Mouse (Mus musculus) bone marrow, adult 2 months (tissue): ENCODE measurements at regions not wholly inside any gene's neighbourhood (a gene's known extent, or its start where the extent isn't known, plus 50 kb on each side); places are given as distances from the start of the nearest gene placed in this dataset.

Source experiments
- H3K27ac ChIP-seq: fragments of 200-500 bp; 2 replicates; pipeline ENCODE4 v1.5.1; 2012; ENCODE audit warnings: low read depth, mild to moderate bottlenecking, control low read depth, inconsistent platforms, low read length; ENCODE audit not compliant: control insufficient read depth, poor library complexity, insufficient read depth
- H3K4me1 ChIP-seq: fragments of 200-500 bp; 2 replicates; pipeline ENCODE4 v1.6.1; 2011; ENCODE audit warnings: low read length; ENCODE audit not compliant: control insufficient read depth, insufficient read depth
- H3K4me3 ChIP-seq: fragments of 200-500 bp; replicated peaks from 2 replicates; pipeline ENCODE3; 2011; ENCODE audit warnings: mild to moderate bottlenecking, low read depth, low read length, control low read depth; ENCODE audit not compliant: control insufficient read depth
- CTCF ChIP-seq: fragments of 200-500 bp; IDR thresholded peaks from 2 replicates; pipeline ENCODE4 v1.5.1; 2011; ENCODE audit warnings: low read length, control low read depth; ENCODE audit not compliant: control insufficient read depth, insufficient read depth
- POLR2A ChIP-seq: fragments of 200-500 bp; IDR thresholded peaks from 2 replicates; pipeline ENCODE4 v1.6.1; 2011; ENCODE audit warnings: low read depth, mild to moderate bottlenecking, control low read depth, low read length, borderline replicate concordance; ENCODE audit not compliant: control insufficient read depth
- WGBS: fragments of 180-500 bp; shearing (Covaris S2); methylation state at CpG from one replicate; pipeline ENCODE4 v1.1.7; 2018; 5-methylcytosine and 5-hydroxymethylcytosine counted together

DNA sequence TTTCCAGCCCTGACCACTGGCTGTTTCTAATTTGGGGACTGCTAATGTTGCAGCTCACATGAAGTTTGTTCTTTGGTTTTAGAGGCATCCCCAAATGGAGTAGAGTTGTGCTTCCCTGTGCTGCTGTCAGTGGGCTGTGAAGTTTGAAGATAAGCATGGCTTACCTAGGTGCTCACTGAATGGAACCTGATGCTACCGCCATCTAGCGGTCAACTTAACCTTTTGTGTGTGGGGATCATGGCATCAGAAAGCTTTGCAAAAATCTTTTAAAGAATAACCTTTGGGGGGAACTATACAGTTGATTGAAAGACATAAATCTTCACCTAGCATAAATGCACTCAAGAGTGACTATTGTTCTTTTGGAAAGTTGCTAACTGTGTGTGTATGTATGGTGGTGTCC is 382.8 kb upstream of the Trpc7 start:
- TF ChIP-seq POLR2A (no peak), CTCF (no peak; the same call in 1 of the 2 replicates)
- no peaks in the 10 kb centered on the region for H3K4me1 ChIP-seq
- WGBS: 11% methylated on average over 2 of the region's 2 CpGs

DNA sequence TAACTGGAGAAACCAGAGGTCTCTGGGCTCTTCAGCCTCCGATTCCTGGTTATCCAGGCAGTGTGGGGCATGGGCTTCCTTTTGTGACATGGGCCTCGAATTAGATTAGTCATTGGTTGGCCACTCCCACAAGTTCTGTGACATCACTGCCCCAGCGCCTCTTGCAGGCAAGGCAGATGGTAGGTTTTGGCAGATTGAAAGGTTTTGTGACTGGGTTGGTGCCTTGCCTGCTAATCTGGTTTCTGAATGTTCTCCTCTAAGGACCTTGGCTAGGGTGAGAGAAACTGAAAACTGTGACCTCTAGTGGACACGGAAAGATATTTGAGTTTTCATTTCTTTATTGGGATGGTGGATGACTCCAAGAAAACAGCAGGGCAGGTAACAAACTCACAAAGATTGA is 381.3 kb upstream of the Trpc7 start:
- H3K4me1 ChIP-seq: no peaks in the 10 kb centered on the region
- H3K27ac ChIP-seq: no peak overlapping the region
- TF ChIP-seq POLR2A (no peak), CTCF (no peak)
- no peak overlapping the region for H3K4me3 ChIP-seq
- 36% methylated on average over 4 of the region's 4 CpGs for WGBS

More for the DNA sequence above, 382.8 kb upstream of the Trpc7 start:
- Histone ChIP-seq H3K27ac (no peak overlapping the region), H3K4me3 (no peak overlapping the region)

DNA sequence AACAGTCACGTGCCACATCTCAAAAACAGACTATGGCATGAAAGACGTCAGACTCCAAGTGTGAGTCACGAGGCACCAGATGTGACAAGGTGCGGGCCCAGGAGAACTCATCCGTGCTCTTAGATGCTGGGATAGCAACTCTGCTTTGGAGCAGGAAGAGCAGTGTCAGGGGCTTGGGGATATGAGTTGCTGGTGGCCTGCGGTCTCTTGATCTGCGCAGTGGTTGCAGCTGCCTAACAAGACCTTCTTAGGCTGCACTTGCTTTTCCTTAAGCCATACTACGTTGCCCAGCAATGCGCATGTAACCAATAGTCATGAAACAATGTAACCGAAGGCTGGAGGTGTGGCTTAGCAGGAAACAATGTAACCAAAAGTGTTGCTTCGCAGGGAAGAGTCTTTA is 380.1 kb upstream of the Trpc7 start:
- TF ChIP-seq CTCF (no peak), POLR2A (no peak)
- Histone ChIP-seq H3K4me1 (no peaks in the 10 kb centered on the region), H3K27ac (no peak overlapping the region), H3K4me3 (no peak overlapping the region)
- WGBS: 71% methylated on average over 11 of the region's 11 CpGs

DNA sequence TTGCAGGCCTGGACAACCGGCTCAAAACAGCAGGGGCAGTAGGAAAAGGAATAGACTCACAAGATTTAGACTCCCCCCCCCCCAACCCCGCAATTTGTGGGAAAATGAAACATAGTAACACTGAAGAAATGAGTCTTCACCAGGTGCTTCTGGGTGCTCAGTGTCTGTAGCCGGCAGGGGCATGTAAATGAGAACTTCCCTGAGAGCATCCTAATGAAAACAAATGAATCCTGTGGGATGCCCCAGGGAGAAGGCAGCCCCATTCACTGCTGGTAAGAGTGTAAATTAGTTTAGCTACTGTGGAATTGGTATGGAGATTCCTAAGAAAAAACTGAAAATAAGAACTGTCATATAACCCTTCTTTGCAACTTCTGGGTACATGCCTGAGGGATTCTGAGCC is 377.8 kb upstream of the Trpc7 start:
- 49% methylated on average over 3 of the region's 3 CpGs for WGBS
- no peak overlapping the region for H3K27ac ChIP-seq
- no peaks in the 10 kb centered on the region for H3K4me1 ChIP-seq
- no peak overlapping the region for H3K4me3 ChIP-seq
- no peak for TF ChIP-seq POLR2A
- TF ChIP-seq CTCF: no peak

DNA sequence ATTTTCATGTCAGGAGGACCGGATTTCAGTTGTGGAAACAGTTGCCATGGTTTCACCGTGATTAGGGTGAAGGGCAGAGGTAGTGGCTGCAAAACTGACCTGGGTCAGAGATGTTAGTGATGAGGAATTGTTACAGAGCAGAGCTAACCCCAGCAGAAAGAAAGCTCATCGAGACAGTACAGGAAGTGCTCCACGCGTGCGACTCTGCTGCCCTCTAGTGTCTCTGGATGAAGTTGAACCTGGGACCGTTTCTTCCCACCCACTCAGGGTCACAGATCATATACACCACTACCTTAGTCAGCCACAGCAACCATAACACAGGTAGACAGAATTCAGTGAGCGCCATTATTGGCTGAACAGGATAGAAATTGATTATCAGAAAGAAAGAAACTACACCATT is 373.8 kb upstream of the Trpc7 start:
- Histone ChIP-seq H3K4me3 (no peak overlapping the region), H3K4me1 (no peaks in the 10 kb centered on the region), H3K27ac (no peak overlapping the region)
- WGBS: 11% methylated on average over 8 of the region's 8 CpGs
- TF ChIP-seq CTCF: peak; percentile 64
- TF ChIP-seq POLR2A: no peak

DNA sequence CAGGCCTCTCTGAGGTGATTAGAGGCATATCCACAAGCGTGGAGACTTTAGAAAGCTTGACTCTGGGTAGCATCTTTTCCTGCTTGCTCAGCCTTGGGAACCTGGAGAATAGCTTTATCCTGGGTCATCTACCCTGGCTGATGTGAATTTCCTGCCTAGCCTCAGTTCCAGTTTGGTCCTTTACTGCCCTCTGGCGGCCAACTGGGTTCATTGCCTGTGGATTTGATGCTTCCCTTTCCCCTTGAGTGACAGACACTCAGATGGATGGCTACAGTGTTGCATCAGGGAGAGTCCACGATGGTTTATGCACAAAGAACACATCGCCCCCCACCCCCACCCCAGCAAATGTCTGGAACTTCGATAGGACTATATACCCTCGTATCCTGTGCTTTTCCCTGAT is 364.1 kb upstream of the Trpc7 start:
- 8% methylated on average over 6 of the region's 6 CpGs for WGBS
- no peak overlapping the region for H3K27ac ChIP-seq
- TF ChIP-seq POLR2A (no peak), CTCF (peak; percentile 64)
- H3K4me1 ChIP-seq: no peaks in the 10 kb centered on the region
- no peak overlapping the region for H3K4me3 ChIP-seq

DNA sequence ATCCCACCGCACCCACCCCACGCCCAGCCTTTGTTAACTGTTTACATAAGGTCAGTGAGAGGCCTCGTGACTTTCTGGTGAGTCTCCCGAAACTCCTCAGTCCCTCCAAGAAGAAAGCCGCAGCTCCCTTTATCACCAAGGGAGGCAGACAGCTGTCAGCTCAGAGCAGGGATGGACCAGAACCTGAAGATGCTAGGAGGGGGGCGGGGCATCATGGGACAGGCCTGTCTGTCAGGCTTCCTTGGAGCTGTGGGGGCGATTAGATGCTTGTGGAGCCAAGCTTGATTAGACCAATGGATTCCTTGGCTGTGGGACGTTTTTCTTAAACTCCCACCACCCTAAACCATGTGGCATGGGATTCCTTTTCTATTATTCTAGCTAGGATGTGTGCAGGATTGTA is 363.7 kb upstream of the Trpc7 start:
- 75% methylated on average over 8 of the region's 8 CpGs for WGBS
- TF ChIP-seq CTCF (no peak), POLR2A (no peak)

DNA sequence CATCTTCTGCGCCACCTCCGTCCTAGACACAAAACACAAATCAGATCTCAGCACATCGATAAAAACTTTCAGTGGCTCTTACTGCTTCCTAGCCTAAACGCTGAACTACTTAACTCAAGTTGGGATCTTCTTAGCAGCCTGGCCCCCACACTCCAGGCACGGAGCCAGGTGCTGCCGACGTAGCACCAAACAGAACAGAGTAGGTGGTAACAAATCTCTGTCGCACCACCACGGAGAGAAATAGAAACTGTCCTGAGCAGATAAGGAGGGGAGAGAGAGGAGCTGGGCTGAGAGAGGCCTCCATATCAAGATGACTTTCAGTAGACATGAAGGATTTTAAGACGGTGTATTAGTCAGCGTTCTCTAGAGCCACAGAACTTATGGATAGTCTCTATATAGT is 360.1 kb upstream of the Trpc7 start:
- Histone ChIP-seq H3K4me3 (no peak overlapping the region), H3K27ac (no peak overlapping the region), H3K4me1 (no peaks in the 10 kb centered on the region)
- TF ChIP-seq CTCF (no peak), POLR2A (no peak)
- whole genome bisulfite sequencing: 89% methylated on average over 11 of the region's 11 CpGs

More for the DNA sequence above, 363.7 kb upstream of the Trpc7 start:
- Histone ChIP-seq H3K4me1 (no peaks in the 10 kb centered on the region), H3K4me3 (no peak overlapping the region), H3K27ac (no peak overlapping the region)

DNA sequence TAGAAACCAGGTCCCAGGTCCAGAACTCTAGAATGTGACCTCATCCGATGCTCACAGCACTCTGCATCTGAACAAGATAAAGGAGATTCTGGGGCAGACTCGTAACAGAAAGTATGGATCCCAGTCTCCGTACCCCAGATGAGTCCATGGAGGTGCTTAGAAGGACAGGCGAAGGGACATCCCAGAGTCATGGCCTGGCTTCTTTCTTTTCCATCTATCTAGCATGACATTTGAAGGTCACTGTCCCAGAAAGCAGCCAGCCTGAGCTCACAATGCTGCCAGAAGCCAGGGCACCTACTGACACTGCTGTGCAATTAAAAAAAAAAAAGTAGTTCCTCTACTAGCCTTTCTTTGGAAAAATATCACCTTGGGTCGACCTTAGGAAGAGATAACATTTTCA is 354.1 kb upstream of the Trpc7 start:
- TF ChIP-seq POLR2A: no peak
- TF ChIP-seq CTCF: no peak
- H3K4me3 ChIP-seq: no peak overlapping the region
- 69% methylated on average over 5 of the region's 5 CpGs for WGBS
- H3K27ac ChIP-seq: no peak overlapping the region
- no peaks in the 10 kb centered on the region for H3K4me1 ChIP-seq
